Mouse (Mus musculus) testis, postnatal 14 days (tissue): Measurements from ENCODE around the gene Hist1h4b.
"Not testable (repeated sequence)": the region's sequence is repeated elsewhere in the genome, so short reads cannot be mapped to it uniquely, and the experiment has no call there.

Source experiments
- DNase-seq: peaks from one replicate; pipeline ENCODE4 v3.0.0; 2021; ENCODE audit warnings: low spot score

Hist1h4b gene

DNA sequence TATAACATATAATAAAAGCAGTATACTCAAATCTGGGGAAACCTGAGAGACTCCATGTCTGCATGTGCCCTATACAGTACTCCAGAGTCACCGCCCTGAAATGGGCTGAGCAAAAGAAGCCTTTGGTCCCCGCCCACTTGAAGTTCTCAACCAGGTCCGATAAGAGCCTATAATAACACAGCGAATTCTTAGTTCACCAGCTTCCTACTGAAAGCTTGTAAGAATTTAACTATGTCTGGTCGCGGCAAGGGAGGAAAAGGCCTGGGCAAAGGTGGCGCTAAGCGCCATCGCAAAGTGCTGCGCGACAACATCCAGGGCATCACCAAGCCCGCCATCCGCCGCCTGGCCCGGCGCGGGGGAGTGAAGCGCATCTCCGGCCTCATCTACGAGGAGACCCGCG, at the start of gene Hist1h4b:
Hist1h4b (plus strand) TSS at position 224 of the 400 bp plus-strand sequence.
- DNase-seq = peak; percentile 95

DNA sequence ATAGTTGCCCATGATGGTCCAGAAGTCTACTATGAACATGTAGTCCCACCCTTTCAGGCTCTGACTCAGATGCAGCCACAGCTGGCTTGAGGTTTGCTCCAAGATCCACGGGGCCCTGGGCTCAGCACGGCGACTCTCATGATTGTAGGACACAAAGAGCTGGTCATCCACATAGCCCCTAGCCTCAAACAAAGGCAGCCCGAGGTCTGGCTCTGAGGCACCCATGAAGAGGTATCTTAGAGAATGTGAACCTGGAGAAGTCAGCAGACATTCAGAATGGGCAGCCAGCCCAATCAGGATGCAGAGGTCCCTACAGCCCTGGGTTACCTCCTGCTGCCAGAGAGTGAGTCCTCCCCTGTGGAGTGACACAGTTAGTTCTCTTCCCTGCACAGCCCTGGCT, 48.8 kb upstream of the Hist1h4b start:
- DNase-seq = no peak

DNA sequence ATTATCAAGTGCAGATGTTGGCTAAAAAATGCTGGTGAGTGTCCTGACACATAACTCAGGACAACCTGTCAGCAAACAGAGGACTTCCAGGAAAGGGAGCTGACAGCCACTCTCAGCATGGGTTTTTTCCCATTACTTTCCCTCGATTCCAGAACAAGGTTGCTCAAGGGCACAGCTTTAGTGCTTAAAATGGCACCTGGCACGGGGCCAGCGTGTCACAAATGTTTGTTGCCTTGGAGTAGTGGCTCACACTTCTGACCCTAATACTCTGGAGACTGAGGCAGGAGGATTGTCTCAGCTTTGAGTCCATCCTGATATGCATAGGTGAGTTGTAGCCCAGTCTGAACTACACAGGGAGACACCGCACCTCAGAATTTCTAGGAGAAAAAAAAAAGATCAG, 48.2 kb upstream of the Hist1h4b start:
- no peak for DNase-seq

DNA sequence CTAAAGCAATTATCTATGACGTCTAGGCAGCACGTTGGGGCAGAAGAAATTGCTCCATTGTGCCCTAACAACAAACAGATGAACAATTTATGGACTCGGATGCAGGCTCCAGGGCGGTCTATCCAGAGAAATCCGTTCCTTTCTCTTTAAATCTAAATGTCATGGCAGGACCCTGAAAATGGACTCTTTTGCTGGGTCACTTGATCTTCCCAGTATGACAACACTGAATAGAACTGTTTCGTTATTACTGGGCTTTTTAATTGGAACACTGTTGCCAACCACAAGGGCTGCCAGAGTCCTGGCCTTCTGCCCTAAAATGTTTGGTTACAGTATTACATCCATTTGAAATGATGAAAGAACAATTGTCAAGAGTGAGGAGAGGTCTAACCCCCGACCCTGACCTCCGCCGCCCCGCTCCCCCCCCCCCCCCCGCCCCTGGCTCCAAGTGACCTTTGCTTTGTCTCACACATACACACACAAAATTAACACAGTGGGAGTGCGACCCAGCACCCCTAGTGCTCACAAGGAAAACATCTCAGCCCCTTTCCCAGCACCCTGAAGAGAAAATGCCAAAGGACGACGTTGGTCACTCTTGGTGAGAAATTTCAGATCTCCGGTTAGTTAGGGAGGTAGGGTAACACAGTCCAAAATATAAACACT, 47.0 kb upstream of the Hist1h4b start:
- DNase-seq = peak; percentile 66

- DNase-seq = peak; percentile 51
These were observed 46.3 kb upstream of the Hist1h4b start, which contains the start of gene Hfe for GRCm38 (mm10) chr13:23710374-23711089. Gene Hfe, minus strand, starts transcription at chr13:23710854.

DNA sequence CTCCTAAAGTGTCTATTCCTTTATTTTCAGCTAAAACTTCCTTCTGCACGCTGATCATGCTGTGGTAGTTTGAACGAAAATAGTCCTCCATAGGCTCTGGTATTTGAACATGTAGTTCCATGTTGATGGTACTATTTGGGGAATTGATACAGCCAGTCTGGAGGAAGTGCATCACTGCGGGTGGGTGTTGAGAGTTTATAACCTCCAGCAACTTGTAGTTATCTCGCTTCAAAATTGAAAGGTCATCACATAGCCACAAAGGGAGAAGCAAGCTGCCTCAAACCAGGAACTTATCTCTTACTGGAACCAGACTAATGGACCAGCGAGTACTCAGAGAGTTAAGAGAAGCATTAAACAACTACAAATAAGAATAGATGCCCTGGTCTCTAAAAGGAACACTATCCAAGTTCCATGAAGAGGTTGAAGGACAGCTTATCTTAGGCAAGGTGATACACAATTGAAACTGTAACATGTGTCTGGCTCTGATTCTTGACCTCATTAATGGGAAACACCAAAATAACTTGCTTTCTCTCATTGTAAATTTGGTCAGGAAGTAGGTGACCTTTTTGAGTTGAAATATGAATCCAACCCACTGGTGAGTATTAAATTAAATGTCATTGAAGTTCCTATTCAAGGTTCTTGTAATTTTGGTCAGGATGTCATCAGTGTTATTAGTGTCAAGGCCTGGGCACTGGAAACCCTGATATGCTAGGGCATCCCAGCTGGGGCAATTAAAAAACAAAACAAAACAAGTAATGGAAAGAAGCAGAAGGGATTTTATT, 40.4 kb upstream of the Hist1h4b start:
- DNase-seq = no peak

DNA sequence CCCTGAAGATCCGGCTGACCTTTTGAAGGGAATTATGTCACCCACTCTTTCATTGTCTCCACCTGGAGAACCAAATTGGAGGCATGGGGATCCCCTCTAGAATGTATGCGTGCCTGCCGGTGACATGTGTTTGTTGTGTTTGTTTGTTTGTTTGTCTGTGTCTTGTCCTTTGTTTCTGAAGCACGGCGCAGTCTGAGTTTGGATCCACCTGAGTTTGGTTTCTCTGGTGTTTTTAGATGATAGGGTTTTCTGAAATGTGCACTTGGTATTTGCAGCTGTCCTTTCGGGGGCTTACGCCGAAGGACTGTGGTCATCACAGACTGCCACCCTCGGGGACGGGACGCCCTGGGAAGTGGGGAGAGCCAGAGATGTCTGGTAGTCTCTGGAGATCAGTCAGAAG, 39.6 kb upstream of the Hist1h4b start:
- DNase-seq = no peak

GRCm38 (mm10) chr13:23717593-23718245, 39.1 kb upstream of the Hist1h4b start:
- not testable (repeated sequence) for DNase-seq

GRCm38 (mm10) chr13:23724239-23724638, 32.6 kb upstream of the Hist1h4b start:
- DNase-seq = no peak

- DNase-seq = no peak
These were observed 31.6 kb upstream of the Hist1h4b start for GRCm38 (mm10) chr13:23725213-23725612.

- DNase-seq = no peak
These were observed 28.2 kb upstream of the Hist1h4b start for GRCm38 (mm10) chr13:23728472-23729191.

DNA sequence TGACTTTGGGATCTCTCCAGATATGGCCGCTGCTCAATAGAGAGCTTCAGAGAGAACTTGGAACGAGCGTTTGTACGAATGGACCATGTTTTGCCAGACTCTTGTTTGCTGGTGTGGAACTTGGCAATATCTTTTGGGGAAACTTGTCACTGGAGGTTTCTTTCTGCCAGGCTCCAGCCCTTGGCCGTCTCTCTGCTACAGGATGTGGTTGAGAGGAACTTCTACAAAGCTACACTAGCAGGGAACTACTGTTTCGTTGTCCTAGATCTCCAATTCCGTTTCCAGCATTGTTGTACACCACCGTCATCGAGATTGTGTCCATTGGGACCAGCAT, 27.7 kb upstream of the Hist1h4b start:
- no peak for DNase-seq

DNA sequence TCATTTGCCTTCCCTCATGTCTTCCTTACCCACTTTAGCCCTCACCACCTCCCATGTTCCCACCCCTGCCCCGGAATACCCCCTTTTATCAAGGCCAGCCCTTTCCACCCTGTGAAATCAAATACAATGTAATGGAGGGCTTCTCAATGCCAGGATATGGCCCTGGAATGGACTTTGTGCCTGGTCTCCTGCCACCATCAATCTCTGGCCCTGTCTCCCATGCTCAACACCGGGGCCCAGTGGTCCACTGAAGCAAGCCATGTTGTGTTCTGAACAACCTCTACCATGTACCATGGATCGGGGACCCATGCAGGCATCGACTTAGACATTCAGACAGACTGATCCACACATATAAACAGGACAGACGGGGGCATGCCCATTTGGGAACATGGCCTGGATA, 27.1 kb upstream of the Hist1h4b start:
- no peak for DNase-seq

- no peak for DNase-seq
These were observed 26.3 kb upstream of the Hist1h4b start for GRCm38 (mm10) chr13:23730479-23730878.

DNA sequence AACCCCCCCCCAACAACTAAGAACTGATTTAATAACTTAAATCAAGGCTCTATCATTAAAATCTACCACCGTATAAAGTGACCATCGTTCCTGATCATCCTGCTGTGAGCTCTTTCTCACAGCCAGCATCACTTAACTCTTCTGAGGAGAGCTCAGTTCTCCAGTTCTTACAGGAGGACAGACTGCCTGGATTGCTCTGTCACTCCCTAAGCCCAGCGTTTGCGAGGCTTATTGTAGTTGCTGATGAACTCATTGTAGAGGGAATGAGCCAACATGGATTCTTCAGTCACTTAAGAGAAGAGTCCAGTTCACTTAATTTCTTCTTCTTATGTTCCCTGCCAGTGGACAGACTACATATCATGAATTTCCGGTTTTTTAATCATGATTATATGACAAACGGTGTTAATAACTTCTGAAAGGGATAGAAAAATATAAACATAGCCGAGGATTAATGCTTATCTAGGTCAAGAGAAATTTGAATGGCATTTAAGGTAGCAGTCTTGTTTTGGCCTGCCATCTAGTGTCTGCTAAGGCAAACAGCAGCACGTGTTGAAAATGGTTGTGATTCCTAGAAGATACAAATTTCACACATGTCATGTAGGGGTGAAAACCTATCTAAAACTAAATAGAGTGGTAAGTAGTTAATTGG, 24.5 kb upstream of the Hist1h4b start:
- no peak for DNase-seq

- no peak for DNase-seq
These were observed 19.7 kb upstream of the Hist1h4b start for GRCm38 (mm10) chr13:23737091-23737490.

DNA sequence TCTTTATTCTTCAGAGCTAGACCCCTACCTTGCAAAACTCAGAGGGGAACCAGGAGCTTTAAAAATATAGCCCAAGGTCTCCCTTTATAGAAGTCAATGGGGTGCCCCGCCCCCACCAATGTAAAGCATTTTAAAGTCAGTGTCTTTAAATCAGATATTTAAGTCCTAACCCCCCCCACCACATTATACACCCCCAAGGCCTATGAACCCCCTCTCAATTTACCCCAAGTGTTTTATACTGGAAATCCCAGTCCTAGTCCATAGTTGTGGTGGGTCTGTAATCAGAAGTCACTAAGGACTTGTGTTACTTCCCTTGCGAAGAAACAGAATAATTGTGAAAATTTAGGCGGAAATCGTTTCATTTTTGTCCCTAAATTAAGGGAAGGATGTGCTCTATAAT, 18.8 kb upstream of the Hist1h4b start:
- no peak for DNase-seq

DNA sequence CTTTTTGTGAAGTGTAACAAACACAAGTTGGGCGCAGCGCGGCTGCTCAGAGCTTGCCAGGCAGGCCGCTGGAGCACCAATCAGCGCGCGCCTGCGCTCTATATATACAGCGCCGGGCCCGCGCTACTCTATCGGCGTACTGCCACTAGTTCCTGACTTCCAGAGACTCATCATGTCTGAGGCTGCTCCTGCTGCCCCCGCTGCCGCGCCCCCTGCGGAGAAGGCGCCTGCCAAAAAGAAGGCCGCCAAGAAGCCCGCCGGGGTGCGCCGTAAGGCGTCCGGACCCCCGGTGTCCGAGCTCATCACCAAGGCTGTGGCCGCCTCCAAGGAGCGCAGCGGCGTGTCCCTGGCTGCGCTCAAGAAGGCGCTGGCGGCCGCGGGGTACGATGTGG, 18.1 kb upstream of the Hist1h4b start, which contains the start of gene Hist1h1c:
Hist1h1c (plus strand) TSS at position 132 of the 392 bp plus-strand sequence.
- DNase-seq = peak; percentile 96

- DNase-seq = peak; percentile 93
These were observed 17.5 kb upstream of the Hist1h4b start for GRCm38 (mm10) chr13:23739069-23739921.

GRCm38 (mm10) chr13:23739922-23740252, 16.9 kb upstream of the Hist1h4b start:
- no peak for DNase-seq
